Mouse (Mus musculus) large intestine, adult 2 months (tissue): ENCODE results near the gene Recql5. TPM values are rescaled to one million over a fixed set of nuclear protein-coding genes. Genes with fewer than 3 reads are reported as not detected.
A peak's percentile ranks its signal among the peaks of the same experiment; 100 is the strongest.

Experiments used
- DNase-seq: peaks from one replicate; pipeline ENCODE4 v3.0.0-alpha.2; 2012; ENCODE audit warnings: low read depth, low spot score
- WGBS: fragments of 180-500 bp; shearing (Covaris S2); methylation state at CpG from one replicate; pipeline ENCODE4 v1.1.7; 2018; 5-methylcytosine and 5-hydroxymethylcytosine counted together
- polyA plus RNA-seq: library from polyadenylated mRNA; depleted of rRNA; stranded (reverse); fragments of >200 nt; gene quantifications from 2 replicates; pipeline ENCODE4 v1.2.3, GENCODE M21; 2012

Recql5 gene
- polyA plus RNA-seq, 1 experiment, result 16.0 TPM

GRCm38 (mm10) chr11:115945247-115945646, 12.0 kb upstream of the Recql5 start:
- no peak for DNase-seq
- whole genome bisulfite sequencing, result 79% methylated on average over 8 of the region's 8 CpGs

GRCm38 (mm10) chr11:115941980-115942379, 8.7 kb upstream of the Recql5 start:
- WGBS, result 72% methylated on average over 7 of the region's 7 CpGs

GRCm38 (mm10) chr11:115939690-115940329, 6.5 kb upstream of the Recql5 start:
- DNase-seq, result no peak
- 28% methylated on average over 6 of the region's 6 CpGs for WGBS

More at GRCm38 (mm10) chr11:115941980-115942379, 8.7 kb upstream of the Recql5 start:
- no peak for DNase-seq

GRCm38 (mm10) chr11:115933747-115934110, 452 bp upstream of the Recql5 start:
- no peak for DNase-seq
- under 1% methylated on average over 16 of the region's 16 CpGs for WGBS

- 62% methylated on average over 3 of the region's 3 CpGs for WGBS
- DNase-seq, result no peak
Measured at GRCm38 (mm10) chr11:115931235-115931634, 2.0 kb downstream of the Recql5 start.

- 68% methylated on average over 3 of the region's 3 CpGs for WGBS
- no peak for DNase-seq
Measured at GRCm38 (mm10) chr11:115929818-115930217, 3.5 kb downstream of the Recql5 start.

GRCm38 (mm10) chr11:115929031-115929430, 4.2 kb downstream of the Recql5 start:
- no peak for DNase-seq
- 86% methylated on average over 8 of the region's 8 CpGs for WGBS

GRCm38 (mm10) chr11:115921986-115922385, 11.3 kb downstream of the Recql5 start:
- WGBS, result 97% methylated on average over 1 of the region's 1 CpGs
- DNase-seq, result no peak

GRCm38 (mm10) chr11:115920110-115920818, 13.0 kb downstream of the Recql5 start:
- WGBS, result 21% methylated on average over 6 of the region's 6 CpGs
- no peak for DNase-seq

GRCm38 (mm10) chr11:115919073-115919472, 14.2 kb downstream of the Recql5 start:
- DNase-seq, result no peak
- 73% methylated on average over 5 of the region's 5 CpGs for WGBS

GRCm38 (mm10) chr11:115918637-115919036, 14.6 kb downstream of the Recql5 start:
- DNase-seq, result no peak
- 88% methylated on average over 5 of the region's 5 CpGs for WGBS

GRCm38 (mm10) chr11:115916579-115916978, 16.7 kb downstream of the Recql5 start:
- whole genome bisulfite sequencing, result 84% methylated on average over 4 of the region's 4 CpGs
- DNase-seq, result no peak

- WGBS, result 26% methylated on average over 11 of the region's 11 CpGs
- peak; percentile 91 for DNase-seq
Measured at GRCm38 (mm10) chr11:115911632-115912376, 21.5 kb downstream of the Recql5 start, which contains the start of gene Smim6. Smim6 (plus strand) TSS chr11:115912017.

GRCm38 (mm10) chr11:115911134-115911561, 22.1 kb downstream of the Recql5 start:
- 31% methylated on average over 5 of the region's 5 CpGs for WGBS
- DNase-seq, result peak; percentile 78

- no peak for DNase-seq
- WGBS, result 59% methylated on average over 5 of the region's 5 CpGs
Measured at GRCm38 (mm10) chr11:115906521-115906920, 26.8 kb downstream of the Recql5 start.

- no peak for DNase-seq
- WGBS, result 43% methylated on average over 3 of the region's 3 CpGs
Measured at GRCm38 (mm10) chr11:115906116-115906515, 27.2 kb downstream of the Recql5 start.

- WGBS, result 47% methylated on average over 16 of the region's 16 CpGs
- DNase-seq, result no peak
Measured at GRCm38 (mm10) chr11:115904956-115905790, 28.1 kb downstream of the Recql5 start.

GRCm38 (mm10) chr11:115904231-115904955, 28.9 kb downstream of the Recql5 start:
- DNase-seq, result no peak
- WGBS, result 41% methylated on average over 8 of the region's 8 CpGs
